Mouse (Mus musculus): Measurements from ENCODE around the gene Fdx1l.

Gene Fdx1l

GRCm38 (mm10) chr9:21073044-21073840, at the start of gene Fdx1l, which contains the start of gene Gm49373:
Gene Fdx1l (minus strand): TSS chr9:21073614.
Gene Gm49373 (minus strand): TSS chr9:21073096.
- DNase-seq: peak; percentile 91 to 93

- no peak for DNase-seq
These were observed 48.1 kb upstream of the Fdx1l start for GRCm38 (mm10) chr9:21121483-21121882.

GRCm38 (mm10) chr9:21117073-21117472, 43.7 kb upstream of the Fdx1l start:
- no peak for DNase-seq

GRCm38 (mm10) chr9:21115105-21115504, 41.7 kb upstream of the Fdx1l start:
- no peak for DNase-seq

- no peak for DNase-seq
These were observed 40.8 kb upstream of the Fdx1l start for GRCm38 (mm10) chr9:21114190-21114589.

- no peak for DNase-seq
These were observed 40.3 kb upstream of the Fdx1l start for GRCm38 (mm10) chr9:21113751-21114150.

- DNase-seq: no peak
These were observed 34.3 kb upstream of the Fdx1l start for GRCm38 (mm10) chr9:21107607-21108237.

GRCm38 (mm10) chr9:21105760-21106564, 32.5 kb upstream of the Fdx1l start:
- DNase-seq: no peak

GRCm38 (mm10) chr9:21104814-21105213, 31.4 kb upstream of the Fdx1l start:
- DNase-seq: no peak

GRCm38 (mm10) chr9:21102076-21102475, 28.7 kb upstream of the Fdx1l start:
- no peak for DNase-seq

GRCm38 (mm10) chr9:21100447-21101161, 27.2 kb upstream of the Fdx1l start:
- no peak for DNase-seq

GRCm38 (mm10) chr9:21097793-21098192, 24.4 kb upstream of the Fdx1l start:
- no peak for DNase-seq

GRCm38 (mm10) chr9:21095958-21096357, 22.5 kb upstream of the Fdx1l start:
- DNase-seq: no peak

- no peak for DNase-seq
These were observed 20.0 kb upstream of the Fdx1l start for GRCm38 (mm10) chr9:21093423-21093822.

GRCm38 (mm10) chr9:21091707-21092320, 18.4 kb upstream of the Fdx1l start, which contains the start of the genes Gm38431 and Raver1:
Gene Gm38431 (minus strand): TSS chr9:21091997.
Gene Raver1 (minus strand): TSS chr9:21092008.
- peak; percentile 98 to 99 for DNase-seq

GRCm38 (mm10) chr9:21090972-21091706, 17.7 kb upstream of the Fdx1l start:
- no peak for DNase-seq

GRCm38 (mm10) chr9:21090537-21090936, 17.1 kb upstream of the Fdx1l start:
- no peak for DNase-seq

GRCm38 (mm10) chr9:21083324-21083723, 9.9 kb upstream of the Fdx1l start:
- DNase-seq: no peak

- DNase-seq: no peak
These were observed 7.7 kb upstream of the Fdx1l start for GRCm38 (mm10) chr9:21081127-21081526.

GRCm38 (mm10) chr9:21075625-21076024, 2.2 kb upstream of the Fdx1l start:
- no peak for DNase-seq

GRCm38 (mm10) chr9:21074173-21074572, 759 bp upstream of the Fdx1l start:
- DNase-seq: no peak
